Mouse (Mus musculus) embryo, embryonic 9.5 days (tissue): ENCODE data around the gene Traf3.

Experiments used
- DNase-seq: peaks from one replicate; pipeline ENCODE4 v3.0.0-alpha.2; 2017; ENCODE audit errors: extremely low spot score

Gene Traf3

DNA sequence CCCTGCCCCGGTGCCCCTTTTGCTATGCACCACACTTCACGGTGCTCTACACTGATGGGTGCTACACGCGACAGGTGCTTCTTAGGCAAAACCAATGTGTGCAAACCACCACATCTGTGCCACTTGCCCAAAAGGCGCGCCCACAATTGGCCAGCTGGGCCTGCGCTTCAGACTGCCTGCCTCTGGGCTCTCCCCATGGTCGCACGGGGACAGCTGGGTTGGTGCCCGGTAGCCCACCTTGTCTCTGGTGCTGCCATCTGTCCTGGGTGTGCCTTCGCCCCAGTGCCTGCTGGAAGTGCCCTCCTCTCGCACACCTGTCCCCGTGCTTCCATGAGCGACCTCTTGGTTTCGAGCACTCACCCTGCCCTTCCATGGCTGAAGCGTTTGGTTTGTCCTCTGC, 97.5 kb downstream of the Traf3 start:
- DNase-seq: no peak

DNA sequence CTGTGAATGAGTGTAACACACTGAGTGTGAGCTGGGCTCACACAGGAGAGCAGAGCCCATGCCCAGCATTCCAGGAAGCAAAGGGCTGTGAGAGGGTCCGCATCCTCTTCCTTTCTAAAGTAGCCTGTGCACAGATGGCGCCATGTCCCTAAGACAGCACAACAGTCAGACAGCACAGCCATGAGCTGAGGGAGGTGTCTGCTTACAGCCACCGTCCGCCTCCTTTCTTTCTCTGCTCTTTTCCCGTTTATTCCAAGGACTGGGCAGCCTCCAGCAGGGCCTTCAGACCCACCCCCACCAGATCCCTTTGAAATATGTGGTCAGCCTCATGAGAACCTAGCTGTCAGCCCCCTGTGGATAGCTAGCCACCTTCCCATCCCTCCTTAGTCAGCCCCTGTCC, 99.0 kb downstream of the Traf3 start:
- DNase-seq: no peak

DNA sequence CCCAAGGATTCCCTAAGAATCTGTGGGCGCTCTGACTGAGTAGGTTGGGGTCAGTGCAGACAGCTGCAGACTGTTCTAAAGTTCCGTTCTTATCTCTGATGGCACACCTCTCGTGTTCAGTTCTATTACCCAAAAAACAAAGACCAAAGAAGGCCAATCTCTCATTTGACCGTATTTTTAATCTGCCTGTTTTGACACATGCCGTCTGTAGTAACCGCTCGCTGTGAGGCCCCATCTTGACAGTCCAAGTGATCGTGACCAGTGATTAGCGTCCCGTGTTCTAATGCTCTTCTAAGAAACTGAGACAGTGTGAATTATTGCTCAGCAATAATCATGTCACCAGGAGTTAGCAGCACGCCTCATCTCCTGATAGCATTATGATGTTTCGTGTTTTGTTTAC, 100.4 kb downstream of the Traf3 start:
- no peak for DNase-seq

DNA sequence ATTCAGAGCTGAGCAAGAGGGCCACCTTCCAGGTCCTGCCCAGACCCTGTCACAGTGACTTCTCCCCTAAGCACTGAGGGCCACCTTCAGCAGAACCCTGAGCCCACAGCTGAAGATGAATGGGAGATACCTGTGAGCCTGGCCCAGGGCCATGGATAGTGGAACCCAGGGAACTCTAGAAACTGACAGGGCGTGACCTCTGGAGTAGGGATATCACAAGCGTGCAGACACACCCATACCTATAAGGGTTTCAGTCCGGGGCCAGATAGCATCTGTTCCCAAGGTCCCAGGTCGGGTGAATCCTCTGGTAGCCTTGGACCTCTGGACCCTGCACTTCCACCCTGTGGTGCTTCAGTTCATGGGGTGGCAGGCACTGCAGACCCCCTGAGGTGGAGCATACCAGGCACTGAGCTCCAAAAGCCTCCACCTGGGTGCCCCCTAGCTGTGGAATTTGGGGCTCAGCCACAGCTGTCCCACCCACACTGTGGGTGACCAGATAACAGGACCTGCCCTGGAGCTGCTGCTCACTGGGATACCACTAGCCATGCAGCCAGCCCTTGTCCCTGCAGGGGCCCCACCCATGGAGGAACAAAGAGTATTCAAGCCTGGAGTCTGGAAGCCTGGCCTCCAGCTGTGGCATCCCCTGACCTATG, 101.6 kb downstream of the Traf3 start:
- DNase-seq: no peak

DNA sequence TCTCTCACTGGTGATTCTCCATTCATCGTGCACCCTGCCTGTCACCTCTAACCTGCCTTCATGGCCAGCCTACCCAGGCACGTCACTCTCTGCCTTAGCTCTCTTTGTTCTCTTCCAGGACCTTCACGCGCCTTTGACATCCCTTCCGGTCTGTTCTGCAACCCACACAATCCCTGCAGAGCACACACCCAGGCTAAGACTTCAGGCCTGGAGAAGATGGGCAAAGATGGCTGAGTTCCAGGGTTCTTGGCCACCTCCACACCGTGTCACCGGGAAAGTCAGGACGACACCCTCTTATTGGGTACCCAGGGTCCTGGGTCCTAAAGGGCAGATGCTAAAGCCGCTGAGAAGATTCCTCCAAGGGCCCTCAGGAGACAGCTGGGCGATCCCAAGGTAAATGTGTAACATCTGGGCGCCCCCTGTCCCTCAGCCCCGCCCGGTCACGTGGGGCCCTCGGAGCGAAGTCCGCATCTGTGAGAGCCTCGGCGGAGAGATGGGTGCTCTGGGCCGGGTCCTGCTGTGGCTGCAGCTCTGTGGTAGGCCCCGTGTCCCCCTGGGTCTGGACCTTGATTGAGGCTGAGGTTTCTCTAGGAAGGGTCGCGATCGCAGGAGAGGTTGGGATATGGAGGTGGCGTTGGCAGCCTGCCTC, 104.6 kb downstream of the Traf3 start, which contains the start of gene Amn:
TSS of gene Amn (plus strand) at position 467 of the 649 bp plus-strand sequence.
- DNase-seq: no peak

DNA sequence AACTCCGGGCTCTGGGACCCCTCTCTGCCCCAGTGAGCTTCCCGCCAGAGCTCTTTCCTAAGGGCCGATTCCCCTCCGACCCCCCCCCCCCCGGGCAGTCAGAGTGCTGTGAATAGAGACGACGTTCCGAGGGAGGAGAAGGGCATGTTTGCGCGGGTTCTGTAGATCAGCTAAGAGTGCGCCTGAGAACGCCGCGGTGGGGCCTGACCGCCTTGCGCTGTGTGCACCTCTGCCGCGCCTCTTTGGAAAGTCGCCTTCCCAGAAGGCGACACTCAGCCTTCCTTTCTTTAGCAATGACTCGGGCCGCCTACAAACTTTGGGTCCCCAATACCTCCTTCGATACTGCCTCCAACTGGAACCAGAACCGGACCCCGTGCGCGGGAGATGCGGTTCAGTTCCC, 105.2 kb downstream of the Traf3 start:
- DNase-seq: no peak

DNA sequence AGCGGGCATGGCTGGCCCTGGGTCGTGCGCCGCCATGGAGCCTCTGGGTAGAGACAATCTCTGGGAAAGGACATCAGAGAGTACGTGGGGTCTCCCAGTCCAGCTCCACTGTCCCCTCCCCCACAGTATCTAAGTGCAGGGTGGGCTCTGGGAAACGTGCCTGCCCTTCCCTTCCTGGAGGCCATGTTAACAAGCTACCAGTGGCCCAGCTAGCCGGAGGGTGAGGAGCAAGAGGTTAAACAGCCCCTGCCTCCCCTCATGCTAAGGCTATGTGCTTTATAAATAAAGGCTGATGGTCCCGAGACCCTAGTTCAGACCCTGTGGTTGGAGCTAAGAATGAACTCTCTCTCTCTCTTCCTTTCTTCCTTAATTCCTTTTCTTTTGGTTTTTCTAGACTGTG, 105.8 kb downstream of the Traf3 start:
- no peak for DNase-seq

DNA sequence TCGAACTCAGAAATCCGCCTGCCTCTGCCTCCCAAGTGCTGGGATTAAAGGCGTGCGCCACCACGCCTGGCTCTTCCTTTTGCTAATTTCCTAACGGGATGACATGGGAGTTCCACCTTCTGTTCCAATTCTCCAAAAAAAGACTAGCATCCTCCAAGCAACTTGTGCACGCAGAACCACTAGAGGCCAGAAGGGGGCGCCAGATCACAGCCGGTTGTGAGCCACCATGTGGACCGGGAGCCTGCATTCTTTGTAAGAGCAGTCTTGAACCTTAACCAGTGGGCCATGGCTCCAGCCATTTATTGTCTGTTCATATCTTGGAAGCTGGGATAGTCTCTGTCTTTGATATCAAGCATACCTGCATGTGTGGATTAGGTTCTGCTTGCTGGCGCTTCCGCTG, 106.2 kb downstream of the Traf3 start:
- DNase-seq: peak; percentile 82

DNA sequence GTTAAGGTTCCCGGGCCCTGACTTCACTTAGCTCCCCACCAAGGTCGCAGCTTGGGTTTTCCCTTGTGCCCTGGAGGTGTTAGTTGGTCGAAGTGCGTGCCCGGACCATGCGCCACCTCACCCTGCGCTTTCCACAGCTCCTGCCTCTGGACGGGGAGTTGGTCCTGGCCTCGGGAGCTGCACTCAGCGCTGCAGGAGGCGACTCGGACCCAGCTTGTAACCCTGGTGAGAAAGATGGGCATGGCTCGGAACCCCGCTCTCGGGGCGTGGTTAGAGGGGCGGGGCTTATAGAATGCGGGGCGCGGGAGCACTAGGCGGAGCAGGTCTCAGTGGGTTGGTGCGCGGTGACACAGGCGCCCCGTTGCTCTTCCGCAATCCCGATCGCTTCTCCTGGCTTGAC, 107.8 kb downstream of the Traf3 start:
- no peak for DNase-seq

DNA sequence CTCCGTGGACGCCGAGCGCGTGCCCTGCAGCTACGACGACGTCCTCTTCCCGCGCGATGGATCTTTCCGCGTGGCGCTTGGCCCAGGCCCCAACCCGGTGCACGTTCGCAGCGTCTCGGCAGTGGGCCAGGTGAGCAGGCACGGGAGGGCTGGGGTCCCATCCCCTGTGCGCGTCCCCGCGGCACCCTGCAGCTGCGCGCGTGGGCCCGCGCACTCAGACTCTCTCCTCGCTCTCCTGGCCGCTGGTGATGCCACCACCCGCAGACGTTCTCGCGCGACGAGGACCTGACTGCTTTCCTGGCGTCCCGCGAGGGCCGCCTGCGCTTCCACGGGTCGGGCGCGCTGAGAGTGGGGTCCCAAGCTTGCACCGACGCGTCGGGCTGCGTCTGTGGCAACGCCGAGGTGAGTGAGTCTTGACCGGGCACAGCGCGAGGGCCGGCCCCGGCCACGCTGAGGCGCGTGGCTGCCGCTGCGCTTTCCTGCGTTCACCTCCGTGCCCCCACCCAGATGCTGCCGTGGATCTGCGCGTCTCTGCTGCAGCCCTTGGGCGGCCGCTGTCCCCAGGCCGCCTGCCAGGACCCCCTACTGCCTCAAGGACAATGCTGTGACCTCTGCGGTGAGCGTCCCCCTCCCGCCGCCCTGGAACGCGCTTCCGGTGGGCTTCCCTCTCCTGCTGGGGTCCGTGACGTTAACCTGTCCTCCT, 108.4 kb downstream of the Traf3 start:
- DNase-seq: no peak

DNA sequence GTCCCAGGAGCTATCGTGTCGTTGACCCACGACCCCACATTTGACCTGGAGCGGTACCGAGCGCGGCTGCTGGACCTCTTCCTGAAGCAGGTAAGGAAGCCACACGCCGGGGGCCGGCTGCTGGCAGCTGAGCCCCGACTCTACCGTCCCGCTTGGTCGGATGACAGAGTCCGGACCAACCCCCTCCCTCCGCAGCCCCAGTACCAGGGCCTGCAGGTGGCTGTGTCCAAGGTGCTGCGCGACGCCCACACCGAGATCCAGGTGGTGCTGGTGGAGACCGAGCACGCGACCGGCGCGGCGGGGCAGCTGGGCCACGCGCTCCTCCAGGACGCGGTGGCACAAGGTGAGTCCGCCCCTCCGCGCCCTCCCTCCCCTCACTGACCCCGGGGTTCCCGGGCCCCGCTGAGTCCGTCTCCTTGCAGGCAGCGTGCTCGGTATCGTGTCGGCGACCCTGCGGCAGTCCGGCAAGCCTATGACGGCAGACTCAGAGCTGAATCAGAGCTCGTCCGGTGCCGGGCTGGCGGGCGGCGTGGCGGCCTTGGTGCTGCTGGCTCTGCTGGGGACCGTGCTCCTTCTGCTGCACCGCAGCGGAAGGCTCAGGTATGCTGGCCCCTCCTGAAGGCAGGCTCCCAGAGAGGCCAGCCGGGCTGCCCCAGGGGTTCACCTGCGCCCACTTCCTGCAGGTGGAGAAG, 109.1 kb downstream of the Traf3 start:
- DNase-seq: no peak

DNA sequence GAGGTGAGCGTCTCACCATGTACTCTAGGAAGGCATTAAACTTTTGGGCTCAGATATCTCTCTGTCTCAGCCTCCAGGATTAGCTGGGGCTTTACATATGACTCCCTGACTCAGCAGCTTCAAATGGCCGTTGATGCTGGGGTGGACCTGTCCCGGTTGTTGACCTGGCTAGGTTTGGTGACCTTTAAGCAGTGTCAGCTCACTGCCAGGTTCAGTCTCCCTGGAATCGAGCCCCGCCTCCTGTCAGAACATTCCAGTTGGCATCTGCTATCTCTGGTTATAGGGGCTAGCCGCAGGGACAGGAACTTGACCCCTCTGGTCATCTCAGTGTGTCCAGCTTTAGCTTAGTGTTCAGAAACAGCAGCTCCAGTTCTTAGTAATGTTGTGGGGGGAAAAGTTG, 110.2 kb downstream of the Traf3 start:
- no peak for DNase-seq

DNA sequence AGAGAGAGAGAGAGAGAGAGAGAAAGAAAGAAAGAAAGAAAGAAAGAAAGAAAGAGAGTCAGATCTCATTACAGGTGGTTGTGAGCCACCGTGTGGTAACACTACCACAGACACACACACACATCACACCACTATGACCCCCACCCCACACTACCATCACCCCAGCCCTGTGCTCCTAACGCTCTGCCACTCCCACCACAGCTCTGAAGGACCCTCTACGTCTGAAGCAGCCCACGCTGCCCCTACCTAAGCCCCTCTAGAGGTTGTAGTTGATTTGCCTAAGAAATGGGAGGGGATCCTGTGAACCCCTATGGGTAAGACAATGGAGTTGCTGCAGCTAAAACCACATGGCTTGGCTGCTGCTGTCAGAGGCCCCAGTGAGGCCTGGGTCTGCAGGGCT, 117.4 kb downstream of the Traf3 start:
- no peak for DNase-seq

DNA sequence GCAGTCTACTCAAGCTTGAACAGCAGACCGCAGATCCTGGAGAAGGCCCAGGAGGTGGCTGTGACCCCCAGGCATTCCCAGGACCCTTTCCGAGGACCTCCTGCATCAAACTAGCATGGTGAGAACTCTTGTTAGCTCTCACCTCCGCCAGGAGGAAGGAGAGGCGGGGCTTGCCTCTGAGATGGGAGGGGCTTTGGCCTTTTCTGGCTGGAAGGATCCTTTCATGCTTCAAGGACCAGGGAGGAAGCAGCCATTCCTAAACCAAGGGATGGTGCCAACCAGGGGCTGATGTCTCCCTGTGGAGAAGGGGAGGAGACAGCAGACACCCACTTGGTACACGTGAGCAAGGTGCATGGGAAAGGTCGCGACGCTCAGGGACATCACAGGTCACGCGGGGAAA, 118.4 kb downstream of the Traf3 start:
- no peak for DNase-seq

DNA sequence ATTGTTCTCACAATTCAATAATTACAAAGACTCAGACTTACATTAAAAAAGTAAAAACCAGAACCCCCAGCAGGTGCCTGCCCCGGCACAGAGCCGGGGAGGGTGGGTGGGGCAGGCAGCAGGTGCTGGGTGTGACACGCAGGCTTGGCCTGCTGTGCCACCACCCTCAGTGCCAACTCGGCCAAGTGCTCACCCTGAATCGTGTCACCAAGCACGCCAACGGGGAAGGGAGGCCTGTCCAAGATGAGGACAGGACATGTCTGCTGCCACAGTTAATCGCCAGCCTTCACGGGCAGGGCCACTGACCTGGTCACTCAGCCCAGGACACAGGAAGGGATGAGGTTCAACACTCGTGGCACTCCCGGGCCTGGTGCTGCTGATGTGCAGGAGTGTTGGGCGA, 126.9 kb downstream of the Traf3 start:
- no peak for DNase-seq

DNA sequence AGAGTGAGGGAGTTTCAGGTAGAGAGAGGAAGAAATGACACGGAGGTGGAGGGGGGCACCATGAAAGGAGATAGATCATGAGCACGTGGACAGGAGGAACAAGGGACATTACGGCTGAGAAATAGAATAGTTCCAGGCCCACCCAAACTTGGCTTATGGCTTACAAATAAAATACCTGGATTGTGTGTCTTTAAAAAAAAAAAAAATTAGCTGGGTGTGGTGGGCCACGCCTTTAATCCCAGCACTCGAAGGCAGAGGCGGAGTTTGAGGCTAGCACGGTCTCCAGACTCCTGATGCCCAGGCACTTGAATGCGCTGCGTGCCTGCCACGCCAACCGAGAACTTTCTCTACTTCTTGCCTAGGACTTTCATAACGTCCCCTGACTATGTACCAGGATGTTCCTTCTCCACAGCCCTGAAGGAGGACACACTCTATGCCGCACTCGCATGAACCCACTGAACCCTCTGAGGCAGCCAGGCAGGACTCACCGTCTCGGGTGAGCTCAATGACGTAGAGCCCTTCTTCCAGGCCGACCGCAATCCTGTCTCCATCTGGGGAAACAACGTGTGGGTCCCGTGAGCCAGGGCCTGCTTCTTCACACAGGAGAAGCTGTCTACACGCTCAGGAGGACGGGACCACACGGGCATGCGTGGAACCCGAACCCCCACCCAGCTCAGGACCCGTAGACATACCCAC, 135.3 kb downstream of the Traf3 start:
- DNase-seq: no peak

DNA sequence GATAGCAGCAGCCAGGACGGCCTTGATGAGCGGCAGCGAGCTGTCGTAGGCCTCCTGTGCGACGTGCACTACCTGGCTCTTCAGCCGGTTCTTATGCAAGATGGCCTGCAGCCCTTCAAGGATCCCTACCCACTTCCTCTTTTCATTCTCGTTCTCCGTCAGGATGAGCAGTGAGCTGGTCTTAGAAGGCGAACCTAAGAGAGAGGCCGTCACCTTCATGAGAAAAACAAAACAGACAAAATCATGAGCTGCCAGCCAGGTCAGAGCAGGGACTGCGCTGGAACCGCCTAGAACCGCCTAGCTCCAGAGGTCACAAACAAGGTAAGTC, 135.8 kb downstream of the Traf3 start:
- DNase-seq: no peak

DNA sequence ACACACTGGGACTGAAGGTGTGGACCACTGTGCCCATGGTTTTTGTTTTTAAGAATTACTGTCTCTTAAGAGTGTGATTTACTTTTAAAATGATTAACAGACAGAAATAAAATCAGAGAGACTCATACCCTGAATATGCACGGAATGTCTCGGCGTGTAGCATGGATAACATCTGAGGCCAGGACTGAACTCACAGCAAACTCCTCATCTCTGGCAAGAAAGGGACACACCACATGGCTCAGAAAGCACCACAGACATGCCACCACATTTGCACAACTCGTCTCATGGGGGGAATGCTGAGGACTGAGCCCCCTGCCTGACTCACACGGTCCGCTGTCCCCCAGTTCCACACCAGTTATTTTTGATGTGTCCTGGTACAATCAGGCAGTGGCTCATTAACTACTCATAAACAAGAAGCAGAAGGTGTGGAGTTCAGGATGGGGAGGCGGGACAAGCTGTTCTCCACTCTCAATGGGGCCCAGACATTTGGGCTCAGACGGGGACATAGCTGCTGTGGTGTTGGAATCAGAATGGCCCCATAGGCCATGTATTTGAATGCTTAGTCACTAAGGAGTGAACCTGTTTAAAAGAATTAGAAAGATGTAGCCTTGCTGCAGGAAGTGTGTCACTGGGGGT, 137.7 kb downstream of the Traf3 start:
- no peak for DNase-seq

DNA sequence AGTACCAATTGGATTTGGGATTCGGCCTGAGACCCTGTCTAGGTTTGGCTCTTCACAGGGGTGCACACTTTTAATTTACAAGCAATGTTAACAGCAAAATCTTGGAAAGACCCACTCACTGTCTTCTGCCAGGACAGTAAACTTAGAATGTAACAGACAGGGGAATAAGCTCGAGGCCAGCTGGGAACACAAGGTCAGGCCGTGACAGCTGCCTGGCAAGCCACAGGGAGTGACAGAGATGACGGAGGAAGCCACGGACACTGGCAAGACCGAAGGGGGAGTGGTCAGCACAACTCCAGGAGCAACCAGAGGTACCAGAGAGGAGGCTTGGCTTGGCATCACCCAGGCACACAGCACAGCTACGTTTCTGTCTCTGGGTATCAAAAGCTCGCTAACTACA, 140.7 kb downstream of the Traf3 start:
- DNase-seq: no peak

DNA sequence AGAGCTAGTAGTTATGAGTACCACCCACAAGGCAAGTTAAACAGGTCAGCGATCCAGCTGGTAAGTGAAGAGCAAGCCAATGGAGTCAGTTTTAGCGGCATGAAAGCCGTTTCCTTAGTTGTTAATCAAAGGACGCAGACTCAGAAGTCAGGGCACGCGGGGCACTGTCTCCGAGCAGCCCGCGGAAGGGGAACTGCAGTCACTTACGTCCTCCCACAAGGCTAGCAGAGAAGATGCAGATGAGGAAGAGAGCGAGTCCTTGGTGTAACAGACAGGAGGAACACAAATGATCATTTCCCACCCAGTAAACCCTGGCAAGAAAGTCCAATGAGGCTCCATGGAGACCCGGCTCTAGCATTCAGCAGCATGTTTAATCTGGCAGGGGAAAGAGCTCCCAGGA, 143.1 kb downstream of the Traf3 start:
- no peak for DNase-seq

DNA sequence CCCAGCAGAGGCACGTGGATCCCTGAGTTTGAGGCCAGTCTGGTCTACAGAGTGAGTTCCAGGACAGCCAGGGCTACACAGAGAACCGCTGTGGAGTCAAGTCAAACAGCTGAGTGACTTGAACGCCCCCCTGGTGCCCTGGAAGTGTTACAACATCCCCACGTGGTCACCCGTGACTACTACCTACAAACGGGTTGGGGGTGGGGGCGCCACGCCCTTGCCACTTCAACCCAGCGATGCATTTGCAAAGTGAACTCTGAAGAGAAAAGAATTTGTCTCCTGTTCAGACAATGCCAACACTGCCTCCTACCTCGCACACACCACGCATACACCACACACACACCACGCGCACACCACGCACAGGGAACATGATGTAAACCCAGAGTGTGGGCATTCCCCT, 143.8 kb downstream of the Traf3 start:
- DNase-seq: no peak

DNA sequence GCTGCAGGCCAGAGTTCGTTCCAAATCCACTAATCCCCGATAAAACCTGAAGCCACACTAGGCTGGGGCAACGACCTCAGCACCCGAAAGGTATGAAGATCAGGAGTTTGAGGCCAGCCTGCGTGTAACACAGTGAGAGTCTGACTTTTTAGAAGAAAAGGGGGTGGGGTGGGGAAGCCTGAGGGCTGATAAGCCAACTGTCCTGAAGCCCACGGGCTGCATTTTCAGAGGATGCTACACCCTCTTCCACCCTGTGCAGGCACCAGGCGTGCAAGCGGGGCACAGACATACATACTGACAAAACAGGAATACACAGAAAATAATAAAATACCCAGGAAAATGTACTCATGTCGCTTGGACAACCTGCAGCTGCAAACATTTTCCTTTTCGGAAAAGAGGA, 145.6 kb downstream of the Traf3 start:
- DNase-seq: no peak
